Mouse (Mus musculus): ENCODE data around the gene Iqca. TPM values are rescaled to one million over a fixed set of nuclear protein-coding genes. Genes with fewer than 3 reads are reported as not detected.

The Iqca gene
- polyA plus RNA-seq, 1 experiment from 2014 or later, result 0.99 TPM

GRCm38 (mm10) chr1:90013273-90013672 lies 139.9 kb downstream of the Iqca start:
- Histone ChIP-seq H3K4me2 (ENCODE audit: low read length) (no peak overlapping the region), H3K9me3 (replicated peaks; ENCODE audit: control insufficient read depth, low read length) (no peaks in the 10 kb centered on the region), H3K27ac (ENCODE audit: low read depth, low read length) (no peak overlapping the region), H3K36me3 (ENCODE audit: control insufficient read depth, insufficient read depth, low read length) (no peaks in the 10 kb centered on the region), H3K4me1 (ENCODE audit: control insufficient read depth, insufficient read depth, low read length) (no peaks in the 10 kb centered on the region), H3K9ac (ENCODE audit: low read length) (no peak overlapping the region), H3K4me3 (ENCODE audit: low read depth, low read length) (no peak overlapping the region), H3K27me3 (replicated peaks; ENCODE audit: control insufficient read depth, insufficient read depth, low read length) (no peaks in the 10 kb centered on the region)
- ATAC-seq, result no peak
- 83% methylated on average over 5 of the region's 5 CpGs for WGBS
- DNase-seq (ENCODE audit: low spot score), result no peak

- DNase-seq (ENCODE audit: low spot score) (no peak), ATAC-seq (no peak)
- H3K27ac ChIP-seq (ENCODE audit: low read depth, low read length), result no peak overlapping the region
- H3K4me2 ChIP-seq (ENCODE audit: low read length), result no peak overlapping the region
- no peaks in the 10 kb centered on the region for H3K9me3 ChIP-seq (replicated peaks; ENCODE audit: control insufficient read depth, low read length)
- no peaks in the 10 kb centered on the region for H3K4me1 ChIP-seq (ENCODE audit: control insufficient read depth, insufficient read depth, low read length)
- no peaks in the 10 kb centered on the region for H3K36me3 ChIP-seq (ENCODE audit: control insufficient read depth, insufficient read depth, low read length)
- H3K9ac ChIP-seq (ENCODE audit: low read length), result no peak overlapping the region
- H3K27me3 ChIP-seq (replicated peaks; ENCODE audit: control insufficient read depth, insufficient read depth, low read length), result no peaks in the 10 kb centered on the region
- WGBS, result 72% methylated on average over 7 of the region's 7 CpGs
- H3K4me3 ChIP-seq (ENCODE audit: low read depth, low read length), result no peak overlapping the region
Measured at GRCm38 (mm10) chr1:90012850-90013249, 140.4 kb downstream of the Iqca start.

- Histone ChIP-seq H3K4me3 (ENCODE audit: low read depth, low read length) (no peak overlapping the region), H3K4me1 (ENCODE audit: control insufficient read depth, insufficient read depth, low read length) (no peaks in the 10 kb centered on the region), H3K9ac (ENCODE audit: low read length) (no peak overlapping the region), H3K27ac (ENCODE audit: low read depth, low read length) (no peak overlapping the region), H3K27me3 (replicated peaks; ENCODE audit: control insufficient read depth, insufficient read depth, low read length) (no peaks in the 10 kb centered on the region), H3K9me3 (replicated peaks; ENCODE audit: control insufficient read depth, low read length) (no peaks in the 10 kb centered on the region), H3K4me2 (ENCODE audit: low read length) (no peak overlapping the region), H3K36me3 (ENCODE audit: control insufficient read depth, insufficient read depth, low read length) (no peaks in the 10 kb centered on the region)
- DNase-seq (ENCODE audit: low spot score), result peak; percentile 37
- ATAC-seq, result no peak
- WGBS, result 76% methylated on average over 3 of the region's 3 CpGs
Measured at GRCm38 (mm10) chr1:90012168-90012567, 141.0 kb downstream of the Iqca start.

GRCm38 (mm10) chr1:90010077-90010476 lies 143.1 kb downstream of the Iqca start:
- ATAC-seq, result no peak
- 0 out of 2 replicates have a peak, but pooled peaks cover 2% of the 10 kb centered on the region for H3K4me1 ChIP-seq (ENCODE audit: control insufficient read depth, insufficient read depth, low read length)
- H3K27me3 ChIP-seq (replicated peaks; ENCODE audit: control insufficient read depth, insufficient read depth, low read length), result no peaks in the 10 kb centered on the region
- H3K9ac ChIP-seq (ENCODE audit: low read length), result no peak overlapping the region
- H3K4me2 ChIP-seq (ENCODE audit: low read length), result no peak overlapping the region
- H3K9me3 ChIP-seq (replicated peaks; ENCODE audit: control insufficient read depth, low read length), result no peaks in the 10 kb centered on the region
- 92% methylated on average over 1 of the region's 1 CpGs for WGBS
- H3K27ac ChIP-seq (ENCODE audit: low read depth, low read length), result no peak overlapping the region
- no peaks in the 10 kb centered on the region for H3K36me3 ChIP-seq (ENCODE audit: control insufficient read depth, insufficient read depth, low read length)
- H3K4me3 ChIP-seq (ENCODE audit: low read depth, low read length), result no peak overlapping the region
- no peak for DNase-seq (ENCODE audit: low spot score)

GRCm38 (mm10) chr1:90009188-90009587 lies 144.0 kb downstream of the Iqca start:
- H3K36me3 ChIP-seq (ENCODE audit: control insufficient read depth, insufficient read depth, low read length), result no peaks in the 10 kb centered on the region
- 0 out of 2 replicates have a peak, but pooled peaks cover 2% of the 10 kb centered on the region for H3K4me1 ChIP-seq (ENCODE audit: control insufficient read depth, insufficient read depth, low read length)
- H3K27ac ChIP-seq (ENCODE audit: low read depth, low read length), result no peak overlapping the region
- H3K27me3 ChIP-seq (replicated peaks; ENCODE audit: control insufficient read depth, insufficient read depth, low read length), result no peaks in the 10 kb centered on the region
- WGBS, result 65% methylated on average over 3 of the region's 3 CpGs
- no peak overlapping the region for H3K4me2 ChIP-seq (ENCODE audit: low read length)
- peak; percentile 42; the same call in 1 of the 2 replicates for ATAC-seq
- H3K9ac ChIP-seq (ENCODE audit: low read length), result no peak overlapping the region
- H3K9me3 ChIP-seq (replicated peaks; ENCODE audit: control insufficient read depth, low read length), result no peaks in the 10 kb centered on the region
- DNase-seq (ENCODE audit: low spot score), result peak; percentile 61
- no peak overlapping the region for H3K4me3 ChIP-seq (ENCODE audit: low read depth, low read length)

GRCm38 (mm10) chr1:90006666-90007065 lies 146.5 kb downstream of the Iqca start:
- H3K4me2 ChIP-seq (ENCODE audit: low read length), result no peak overlapping the region
- no peaks in the 10 kb centered on the region for H3K9me3 ChIP-seq (replicated peaks; ENCODE audit: control insufficient read depth, low read length)
- 0 out of 2 replicates have a peak, but pooled peaks cover 2% of the 10 kb centered on the region for H3K4me1 ChIP-seq (ENCODE audit: control insufficient read depth, insufficient read depth, low read length)
- DNase-seq (ENCODE audit: low spot score), result peak; percentile 54
- ATAC-seq, result peak; percentile 37; the same call in 1 of the 2 replicates
- no peak overlapping the region for H3K4me3 ChIP-seq (ENCODE audit: low read depth, low read length)
- no peak overlapping the region for H3K9ac ChIP-seq (ENCODE audit: low read length)
- peak overlapping the region; percentile 2; the same call in 1 of the 2 replicates for H3K27ac ChIP-seq (ENCODE audit: low read depth, low read length)
- no peaks in the 10 kb centered on the region for H3K27me3 ChIP-seq (replicated peaks; ENCODE audit: control insufficient read depth, insufficient read depth, low read length)
- 55% methylated on average over 14 of the region's 14 CpGs for WGBS
- no peaks in the 10 kb centered on the region for H3K36me3 ChIP-seq (ENCODE audit: control insufficient read depth, insufficient read depth, low read length)

- no peak for ATAC-seq
- no peaks in the 10 kb centered on the region for H3K36me3 ChIP-seq (ENCODE audit: control insufficient read depth, insufficient read depth, low read length)
- no peaks in the 10 kb centered on the region for H3K9me3 ChIP-seq (replicated peaks; ENCODE audit: control insufficient read depth, low read length)
- H3K27ac ChIP-seq (ENCODE audit: low read depth, low read length), result no peak overlapping the region
- H3K27me3 ChIP-seq (replicated peaks; ENCODE audit: control insufficient read depth, insufficient read depth, low read length), result 0 out of 2 replicates have a peak, but pooled peaks cover 2% of the 10 kb centered on the region
- WGBS, result 33% methylated on average over 5 of the region's 5 CpGs
- no peak for DNase-seq (ENCODE audit: low spot score)
- no peak overlapping the region for H3K4me3 ChIP-seq (ENCODE audit: low read depth, low read length)
- no peaks in the 10 kb centered on the region for H3K4me1 ChIP-seq (ENCODE audit: control insufficient read depth, insufficient read depth, low read length)
- no peak overlapping the region for H3K9ac ChIP-seq (ENCODE audit: low read length)
- no peak overlapping the region for H3K4me2 ChIP-seq (ENCODE audit: low read length)
Measured at GRCm38 (mm10) chr1:90000981-90001380, 152.2 kb downstream of the Iqca start.

GRCm38 (mm10) chr1:89999858-90000257 lies 153.3 kb downstream of the Iqca start:
- Histone ChIP-seq H3K9me3 (replicated peaks; ENCODE audit: control insufficient read depth, low read length) (no peaks in the 10 kb centered on the region), H3K9ac (ENCODE audit: low read length) (no peak overlapping the region), H3K4me1 (ENCODE audit: control insufficient read depth, insufficient read depth, low read length) (no peaks in the 10 kb centered on the region), H3K27ac (ENCODE audit: low read depth, low read length) (no peak overlapping the region), H3K4me2 (ENCODE audit: low read length) (no peak overlapping the region), H3K36me3 (ENCODE audit: control insufficient read depth, insufficient read depth, low read length) (no peaks in the 10 kb centered on the region), H3K4me3 (ENCODE audit: low read depth, low read length) (no peak overlapping the region), H3K27me3 (replicated peaks; ENCODE audit: control insufficient read depth, insufficient read depth, low read length) (peaks cover 9% of the 10 kb centered on the region)
- ATAC-seq (no peak), DNase-seq (ENCODE audit: low spot score) (no peak)
- WGBS, result 96% methylated on average over 3 of the region's 3 CpGs

- Histone ChIP-seq H3K9me3 (replicated peaks; ENCODE audit: control insufficient read depth, low read length) (no peaks in the 10 kb centered on the region), H3K4me1 (ENCODE audit: control insufficient read depth, insufficient read depth, low read length) (no peaks in the 10 kb centered on the region), H3K4me3 (ENCODE audit: low read depth, low read length) (no peak overlapping the region), H3K4me2 (ENCODE audit: low read length) (no peak overlapping the region), H3K9ac (ENCODE audit: low read length) (no peak overlapping the region), H3K36me3 (ENCODE audit: control insufficient read depth, insufficient read depth, low read length) (no peaks in the 10 kb centered on the region), H3K27me3 (replicated peaks; ENCODE audit: control insufficient read depth, insufficient read depth, low read length) (peaks cover 20% of the 10 kb centered on the region), H3K27ac (ENCODE audit: low read depth, low read length) (no peak overlapping the region)
- 71% methylated on average over 2 of the region's 2 CpGs for WGBS
- no peak for DNase-seq (ENCODE audit: low spot score)
- no peak for ATAC-seq
Measured at GRCm38 (mm10) chr1:89998696-89999095, 154.5 kb downstream of the Iqca start.

All from forebrain, embryonic 14.5 days (tissue).